Mouse (Mus musculus) c-Kit-negative CD71-positive TER-119-positive erythroid progenitor cells, embryonic 14.5 days (primary cell): ENCODE results near the gene Rbm44.

Experiments
- DNase-seq: peaks from one replicate; pipeline ENCODE4 v3.0.0-alpha.2; 2013; ENCODE audit warnings: low read depth, low spot score

The Rbm44 gene

DNA sequence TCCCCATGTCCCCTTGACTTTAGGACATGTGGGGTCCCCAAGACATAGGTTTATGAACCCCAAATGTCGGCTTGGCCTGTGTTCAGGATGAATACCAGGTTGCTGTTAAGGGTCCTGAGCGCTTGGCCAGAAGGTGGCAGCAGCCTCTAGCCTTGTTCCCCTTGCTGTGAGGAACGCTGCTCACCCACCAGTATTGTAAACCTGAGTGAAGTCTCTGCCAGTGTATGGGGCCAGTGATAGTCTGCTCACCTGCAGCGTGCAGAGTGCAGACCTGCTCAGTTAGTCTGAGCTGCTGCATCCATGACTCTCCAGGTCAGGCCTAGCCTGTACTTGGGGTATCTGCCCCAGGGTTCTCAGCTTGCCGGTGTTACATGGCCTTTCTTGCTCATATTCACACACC, 34.2 kb downstream of the Rbm44 start:
- DNase-seq = no peak

DNA sequence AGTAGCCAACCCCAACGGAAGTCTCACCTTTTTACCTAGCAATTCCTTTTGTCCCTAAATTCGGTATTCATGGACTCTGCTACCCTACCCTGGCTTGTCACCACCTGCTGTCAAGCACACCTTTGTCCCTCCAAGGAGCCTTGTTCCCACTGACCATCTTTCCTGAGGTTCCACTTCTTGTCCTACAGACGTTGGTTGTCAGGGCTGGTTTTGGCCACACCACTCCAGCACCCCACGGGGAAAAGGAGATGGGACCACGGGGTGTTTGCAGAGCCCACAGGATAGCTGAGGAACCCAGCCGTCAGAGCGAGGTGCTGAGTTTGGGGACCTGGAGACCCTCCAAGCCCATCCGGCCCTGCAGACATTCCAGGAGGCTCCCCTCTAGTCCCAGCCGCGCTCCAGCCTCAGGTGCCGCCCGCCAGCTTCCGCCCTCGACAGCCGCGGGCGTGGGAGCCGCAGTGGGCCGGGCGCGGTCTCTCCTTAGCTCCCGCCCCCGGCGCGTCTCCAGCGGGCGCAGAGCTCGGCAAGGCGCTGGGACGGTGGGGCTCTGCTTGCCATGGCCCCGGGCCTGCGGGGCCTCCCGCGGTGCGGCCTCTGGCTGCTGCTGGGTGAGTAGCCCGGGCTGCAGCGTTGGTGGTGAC, 34.8 kb downstream of the Rbm44 start, which contains the start of gene Ramp1:
TSS of gene Ramp1 (plus strand) at position 290 of the 641 bp plus-strand sequence.
- DNase-seq = no peak

DNA sequence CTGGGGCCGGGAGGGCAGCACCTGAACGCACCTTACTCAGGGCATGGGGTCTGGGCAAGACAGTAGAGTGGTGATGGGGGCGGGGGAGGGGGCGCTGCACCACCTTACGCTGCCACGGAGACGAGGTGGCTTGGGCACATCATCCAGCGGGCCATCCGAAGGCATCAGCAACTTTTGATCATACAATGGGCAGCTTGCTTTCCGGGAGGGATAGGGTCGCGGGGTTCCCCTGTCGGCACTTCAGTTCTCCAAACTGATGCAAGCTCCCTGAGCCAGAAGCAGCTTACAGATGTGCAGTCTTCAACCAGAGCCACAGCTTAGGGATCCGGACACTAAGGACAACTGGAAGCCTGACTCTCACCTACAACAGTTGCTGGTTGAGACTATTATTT, 35.3 kb downstream of the Rbm44 start:
- no peak for DNase-seq

DNA sequence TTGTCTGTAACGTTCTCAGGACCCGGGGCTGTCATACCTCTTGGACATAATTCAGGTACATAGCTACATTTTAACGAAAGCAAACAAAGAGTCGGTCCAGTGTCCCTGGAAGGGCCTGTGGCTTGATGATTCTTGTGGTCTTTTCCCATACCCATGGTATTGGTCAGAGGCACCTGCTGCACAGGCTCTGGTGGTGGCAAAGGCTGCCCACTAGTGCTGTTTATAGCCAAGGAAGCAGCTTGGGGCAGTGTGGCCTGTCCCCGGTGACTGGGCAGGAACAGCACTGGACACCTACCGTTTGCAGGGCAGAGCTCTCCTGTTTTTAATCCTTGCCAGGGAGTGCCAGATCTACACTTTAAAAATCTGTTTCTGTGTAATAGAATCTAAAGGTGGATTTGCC, 35.8 kb downstream of the Rbm44 start:
- no peak for DNase-seq

DNA sequence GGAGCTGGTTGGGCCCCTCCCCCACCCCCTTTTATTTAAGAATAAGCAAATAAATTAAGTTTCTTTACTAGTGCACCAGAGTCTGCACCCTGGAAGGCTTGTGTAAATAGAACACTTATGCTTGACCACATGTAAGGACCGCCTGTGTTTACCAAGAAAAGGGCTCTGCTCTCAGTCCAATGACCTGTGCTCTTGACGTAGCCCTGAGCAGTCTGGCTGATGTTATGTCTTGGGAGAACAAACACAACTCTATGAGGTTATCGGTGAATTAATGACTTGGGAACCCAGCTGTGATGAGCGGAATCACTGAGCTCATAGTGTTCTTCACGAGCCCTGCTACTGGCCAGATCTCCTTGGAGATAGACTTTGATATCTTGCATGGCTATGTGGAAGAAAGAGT, 36.4 kb downstream of the Rbm44 start:
- no peak for DNase-seq

DNA sequence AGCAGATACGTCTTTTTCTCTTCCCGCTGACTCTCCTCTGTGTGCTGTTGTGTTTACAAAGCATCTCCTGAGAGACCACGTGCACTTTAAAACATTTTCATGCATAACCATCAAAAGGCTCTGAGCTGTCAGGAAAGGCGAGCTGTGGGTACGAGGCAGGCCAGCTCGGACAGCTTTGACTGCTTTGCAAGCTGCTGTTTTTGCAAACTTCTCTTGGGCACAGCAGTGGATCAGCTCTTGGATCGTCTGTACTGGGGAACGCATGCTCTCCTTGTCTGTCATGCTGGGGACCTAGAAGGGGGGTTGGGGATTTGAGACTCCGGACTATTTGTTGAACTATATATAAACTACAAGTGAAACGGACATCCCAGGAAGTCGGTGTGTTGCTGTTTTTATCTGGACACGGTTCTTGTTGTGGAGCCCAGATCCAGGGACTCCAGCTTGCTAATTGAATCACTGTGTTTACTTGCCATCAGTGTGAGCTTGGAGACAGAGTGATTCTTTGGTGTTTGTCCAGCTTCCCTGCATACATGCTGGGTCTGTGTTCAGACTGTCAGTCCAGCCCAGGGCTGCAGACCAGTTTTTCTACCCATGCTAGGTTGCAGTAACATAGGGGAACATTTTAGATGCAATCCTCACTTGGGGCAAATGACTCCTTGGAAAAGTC, 37.0 kb downstream of the Rbm44 start:
- no peak for DNase-seq

DNA sequence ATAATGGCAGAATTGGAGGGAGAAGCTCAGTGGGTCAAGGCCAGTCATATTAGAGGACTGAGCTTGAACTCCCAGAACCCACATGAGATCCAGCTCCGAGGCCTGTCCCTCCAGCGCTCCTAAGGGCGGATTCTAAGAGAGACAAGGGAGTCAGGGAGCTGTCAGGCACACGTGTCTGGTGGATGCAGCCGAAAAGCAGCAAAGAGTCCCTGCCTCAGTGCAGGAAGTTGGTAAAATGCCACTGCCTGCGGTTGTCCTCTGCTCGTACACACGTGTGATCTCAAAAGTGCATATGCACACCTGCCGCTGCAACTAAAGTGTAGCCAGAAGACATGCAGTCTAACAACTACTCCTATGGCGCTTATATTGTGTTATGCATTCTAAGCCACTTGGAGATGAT, 38.4 kb downstream of the Rbm44 start:
- no peak for DNase-seq

DNA sequence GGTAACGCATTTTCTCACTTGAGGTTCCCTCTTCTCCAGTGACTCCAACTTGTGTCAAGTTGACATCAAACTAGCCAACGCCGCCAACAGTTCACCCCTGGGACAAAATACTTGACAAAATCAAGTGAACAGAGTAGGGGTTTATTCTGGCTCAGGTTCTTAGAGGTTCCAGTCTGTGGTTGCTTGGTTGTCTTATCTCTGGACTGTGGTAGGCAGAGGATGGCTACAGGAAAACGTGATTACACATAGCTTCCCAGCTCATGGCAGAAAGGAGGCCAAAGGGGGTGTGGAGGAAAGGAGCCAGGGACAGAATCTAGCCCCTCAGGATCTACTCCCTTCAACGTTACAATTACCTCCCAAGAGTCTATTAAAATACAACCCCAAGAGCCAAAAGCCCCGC, 41.8 kb downstream of the Rbm44 start:
- no peak for DNase-seq

DNA sequence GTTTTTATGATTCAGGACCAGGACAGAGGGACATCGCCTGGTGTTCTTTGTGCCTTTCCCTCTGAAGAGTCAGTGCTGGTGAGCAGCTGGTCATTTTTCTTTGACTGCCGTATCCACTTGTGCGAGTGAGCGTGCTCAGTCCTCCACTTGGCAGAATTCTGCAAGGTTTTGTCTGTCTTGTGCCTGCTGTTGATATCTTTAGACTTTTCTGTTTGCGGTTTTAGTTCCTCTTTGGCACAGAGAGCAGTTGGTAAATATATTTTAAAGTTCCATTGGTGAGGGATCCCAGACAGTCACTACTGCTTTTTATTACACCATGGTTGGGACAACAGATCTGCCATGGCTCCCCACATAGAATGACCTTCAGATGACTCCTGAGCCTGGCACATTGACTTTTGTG, 42.4 kb downstream of the Rbm44 start:
- DNase-seq = no peak

DNA sequence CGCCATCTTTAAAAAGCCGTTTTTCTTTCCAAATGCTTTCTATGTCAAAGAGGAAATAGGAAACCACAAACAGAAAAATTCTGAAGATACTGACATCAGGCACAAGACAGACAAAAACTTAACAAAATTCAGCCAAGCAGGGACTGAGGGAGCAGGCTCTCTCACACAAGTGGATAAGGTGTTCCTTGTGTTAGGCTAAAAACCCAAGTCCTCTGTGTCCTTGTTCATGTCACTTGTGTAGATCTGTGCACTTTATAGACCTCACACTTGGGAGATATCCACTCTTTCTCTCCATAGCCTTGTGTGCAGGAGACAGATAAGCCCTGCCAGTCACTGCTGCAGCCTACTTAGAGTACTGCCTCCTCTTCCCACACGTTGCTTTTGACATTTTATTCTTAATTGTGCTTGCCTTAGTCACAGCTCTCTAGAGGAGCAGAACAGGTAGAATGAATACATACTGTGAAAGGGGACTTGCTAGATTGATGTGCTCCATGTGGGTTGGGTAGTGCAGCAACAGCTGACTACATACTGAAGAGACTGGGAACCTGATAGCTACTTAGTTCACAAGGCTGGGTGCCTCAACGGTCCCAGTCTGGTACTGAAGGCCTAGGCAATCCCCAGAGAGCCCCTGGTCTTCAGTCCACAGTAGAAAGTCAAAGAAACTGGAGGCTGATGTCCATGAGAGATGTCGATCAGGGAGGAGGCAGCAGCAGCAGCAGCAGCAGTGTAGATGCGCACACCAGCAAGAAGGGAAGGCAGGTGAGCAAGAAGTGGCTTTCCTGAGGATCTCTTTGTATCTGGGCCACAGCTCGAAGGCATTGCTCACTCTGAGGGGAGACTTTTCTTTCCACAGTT, 43.1 kb downstream of the Rbm44 start:
- DNase-seq = no peak

DNA sequence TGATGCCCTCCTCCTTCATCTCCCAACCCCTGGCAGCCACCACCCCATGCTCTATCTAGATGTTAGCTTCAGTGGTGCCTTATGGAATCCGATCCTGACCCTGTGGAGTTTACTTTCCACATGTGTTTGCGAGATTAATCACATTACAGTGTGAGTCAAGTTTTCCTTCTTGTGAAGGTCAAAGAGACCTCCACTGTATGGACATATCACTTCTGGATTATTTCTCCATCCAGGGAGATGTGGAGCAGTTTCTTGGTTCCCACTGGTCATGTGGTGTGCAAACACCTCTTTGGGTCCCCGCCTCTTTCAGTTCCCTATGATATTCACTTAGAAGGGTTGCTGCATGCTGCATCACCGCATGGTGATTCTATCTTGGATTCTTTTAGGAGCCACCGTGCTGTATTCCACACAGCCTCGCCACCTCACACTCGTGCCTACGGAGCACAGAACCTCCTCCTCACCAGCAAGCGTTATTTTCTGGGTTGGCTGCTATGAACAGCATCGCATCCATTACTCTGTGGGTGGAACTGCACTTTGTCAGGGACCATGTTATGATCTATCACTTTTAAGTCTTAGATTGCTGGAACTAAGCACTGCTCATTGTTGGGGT, 44.1 kb downstream of the Rbm44 start:
- no peak for DNase-seq

DNA sequence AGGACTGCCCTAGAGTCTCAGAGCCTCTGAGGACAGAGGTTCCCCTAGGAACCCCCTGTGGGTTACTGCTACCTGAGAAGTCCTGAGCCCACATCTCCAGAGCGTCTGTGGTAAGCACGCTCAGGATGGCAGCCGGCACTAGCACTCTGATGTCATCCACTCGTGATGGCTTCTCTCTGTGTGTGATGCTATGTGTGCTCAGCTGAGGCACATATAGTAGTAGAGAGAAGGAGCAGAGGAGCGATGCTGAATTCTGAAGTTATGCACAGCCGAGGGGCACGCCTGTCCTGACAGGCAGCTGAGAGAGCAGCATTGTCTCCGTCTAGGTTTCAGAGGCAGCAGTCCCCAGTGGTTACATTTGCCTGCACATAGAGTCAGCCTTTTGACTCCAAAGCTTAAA, 47.3 kb downstream of the Rbm44 start:
- no peak for DNase-seq

DNA sequence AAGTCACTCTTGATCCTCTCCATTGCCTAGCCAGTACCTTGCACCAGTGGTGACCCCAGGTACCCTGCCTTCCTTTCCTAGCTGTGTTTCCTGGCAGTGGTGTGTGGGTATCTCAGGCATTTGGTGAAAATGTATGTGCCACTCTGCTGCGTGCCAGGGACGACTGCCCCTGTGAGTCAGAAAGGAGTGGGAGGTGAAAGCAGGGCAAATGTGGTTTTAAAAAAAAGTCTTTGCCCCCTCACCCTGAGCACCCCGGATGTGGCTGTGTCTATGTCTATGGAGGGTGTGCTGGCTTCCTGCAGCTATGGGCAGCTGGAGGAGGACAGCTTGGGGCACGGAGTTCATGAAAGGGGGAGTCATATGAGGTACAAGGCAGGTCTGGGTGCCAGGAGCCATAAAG, 48.4 kb downstream of the Rbm44 start:
- DNase-seq = no peak

DNA sequence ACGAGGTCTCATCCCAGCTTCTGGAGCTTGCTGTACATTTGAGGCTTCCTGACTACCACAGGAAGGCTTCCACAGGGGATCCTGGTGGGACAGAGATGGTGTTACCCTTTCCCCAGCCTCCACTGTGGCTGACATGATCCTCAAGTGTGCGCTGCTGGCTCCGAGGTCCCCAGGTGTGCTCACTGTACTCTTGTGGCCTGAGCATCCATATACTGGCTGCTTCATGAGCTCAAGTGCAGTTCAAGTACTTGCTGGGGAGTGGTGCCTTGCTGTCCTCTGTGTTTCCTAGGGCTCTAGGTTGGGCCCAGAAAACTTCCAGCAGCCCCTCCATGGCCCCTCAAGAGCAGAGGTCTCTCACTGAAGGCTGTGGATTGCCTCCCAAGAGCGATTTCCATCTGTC, 48.8 kb downstream of the Rbm44 start:
- DNase-seq = no peak

DNA sequence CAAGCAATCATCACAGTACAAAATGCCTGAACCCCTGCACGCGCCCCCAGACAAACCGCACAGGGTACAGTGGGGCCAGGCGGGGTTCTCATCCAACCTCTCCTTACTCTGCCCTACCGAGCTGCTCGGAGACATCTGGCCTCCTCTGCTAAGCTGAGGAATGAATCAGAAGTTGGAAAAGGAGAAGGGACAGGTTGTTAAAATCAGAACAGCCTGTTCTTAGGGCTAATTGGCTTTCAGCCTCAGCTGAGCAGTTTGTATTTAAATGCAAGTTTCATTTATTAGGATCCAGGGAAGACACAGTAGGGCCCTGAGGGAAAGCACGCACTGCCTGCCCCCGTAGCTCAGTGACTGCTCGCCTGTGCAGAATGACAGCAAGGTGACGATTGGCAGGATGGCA, 54.9 kb downstream of the Rbm44 start:
- no peak for DNase-seq

DNA sequence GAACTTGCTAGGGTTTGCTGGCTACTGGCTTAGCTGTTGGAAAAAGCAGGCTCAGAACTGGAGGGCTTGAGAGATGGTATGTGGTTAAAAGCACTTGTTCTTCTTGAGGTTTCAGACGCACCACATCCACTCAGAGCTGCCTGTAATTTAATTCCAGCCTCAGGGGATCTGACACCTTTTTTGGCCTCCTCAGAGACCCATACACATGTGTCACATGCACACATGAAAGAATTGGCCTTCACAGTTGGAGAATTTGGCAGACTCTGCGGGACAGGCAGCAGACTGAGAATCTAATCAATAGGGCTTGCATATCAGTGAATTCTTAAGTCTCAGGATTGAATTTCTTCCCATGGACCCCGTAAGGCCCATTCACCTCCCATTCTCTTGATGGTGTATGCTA, 56.2 kb downstream of the Rbm44 start:
- DNase-seq = no peak

DNA sequence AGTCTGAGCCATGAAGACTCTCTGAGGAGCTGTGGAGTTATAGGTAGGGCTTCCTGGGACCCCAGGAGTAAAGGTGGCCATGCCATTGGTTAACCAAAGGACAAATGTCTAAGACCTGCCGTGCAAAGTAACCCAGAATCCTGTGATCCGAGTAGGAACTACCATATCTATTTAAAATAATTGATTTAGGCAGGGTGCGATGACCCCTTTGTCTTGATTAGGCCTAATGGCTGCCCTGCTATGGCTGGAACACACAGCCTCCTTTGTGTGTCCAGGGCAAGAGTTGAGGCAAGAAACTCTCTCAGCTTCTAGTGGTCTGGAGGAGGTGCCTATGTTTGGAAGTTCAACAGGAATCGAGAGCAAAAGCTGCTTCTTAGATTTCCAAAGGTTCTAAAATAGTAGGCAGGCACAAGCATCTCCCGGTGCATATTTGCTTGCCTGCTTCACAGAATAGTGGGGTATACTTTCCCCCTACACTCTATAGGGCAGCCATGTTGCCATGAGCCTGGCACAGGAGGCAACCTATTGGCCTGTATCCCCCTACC, 59.4 kb downstream of the Rbm44 start:
- no peak for DNase-seq

DNA sequence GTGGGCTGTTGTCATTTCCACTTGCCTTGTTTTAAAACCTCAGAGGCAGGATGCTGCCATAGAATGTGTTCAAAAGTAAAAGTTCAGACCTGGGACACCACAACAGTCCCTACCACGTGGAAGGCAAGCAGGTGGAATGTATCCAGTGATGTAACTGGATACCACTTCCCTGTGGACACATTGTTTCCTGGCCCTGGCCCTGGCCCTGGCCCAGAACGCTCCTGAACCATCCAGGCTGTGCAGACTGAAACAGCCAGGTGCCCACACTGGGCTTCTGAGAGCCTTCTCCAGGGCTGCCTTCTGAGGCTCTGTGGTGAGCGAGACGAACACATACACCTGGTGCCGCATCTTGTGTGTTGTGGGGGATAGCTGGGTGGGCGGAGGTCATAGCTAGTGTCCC, 60.8 kb downstream of the Rbm44 start:
- DNase-seq = no peak

DNA sequence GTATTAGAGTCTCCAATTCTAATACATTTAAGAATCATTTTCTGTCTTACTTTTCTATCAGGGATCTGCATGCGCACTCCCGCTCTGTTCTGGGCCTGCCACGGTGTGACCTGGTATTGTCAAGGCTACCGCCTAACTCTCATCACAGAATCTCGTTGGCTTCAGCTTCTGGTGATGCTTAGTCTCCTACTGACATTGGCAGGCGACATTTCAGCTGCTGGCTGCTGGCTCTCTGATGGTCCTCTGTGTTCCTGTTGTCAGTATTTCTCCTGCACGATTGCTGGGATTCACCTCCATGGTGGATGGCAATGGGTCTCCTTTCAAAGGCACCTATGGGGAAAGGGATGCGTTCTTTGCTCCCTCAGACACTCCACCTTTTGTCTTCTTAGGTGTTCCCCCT, 61.4 kb downstream of the Rbm44 start:
- no peak for DNase-seq

DNA sequence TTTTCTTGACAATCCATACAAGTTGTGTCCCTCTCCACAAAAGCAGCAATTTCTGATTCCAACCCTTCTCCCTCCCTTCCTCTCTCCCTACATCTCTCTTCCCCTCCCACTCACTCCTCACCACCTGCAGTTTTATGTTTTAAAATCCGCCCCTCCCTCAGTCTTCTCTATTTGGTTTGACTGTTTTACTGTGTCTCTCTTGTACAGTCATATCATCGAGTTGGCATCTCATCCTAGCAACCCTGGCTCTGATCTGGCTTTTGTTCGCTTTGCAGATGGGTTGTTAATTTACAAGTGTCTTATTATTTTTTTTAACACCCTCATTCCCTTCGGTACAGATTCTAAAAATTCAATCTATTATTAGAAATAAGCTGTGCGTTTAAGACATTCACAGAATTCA, 62.0 kb downstream of the Rbm44 start:
- DNase-seq = no peak

DNA sequence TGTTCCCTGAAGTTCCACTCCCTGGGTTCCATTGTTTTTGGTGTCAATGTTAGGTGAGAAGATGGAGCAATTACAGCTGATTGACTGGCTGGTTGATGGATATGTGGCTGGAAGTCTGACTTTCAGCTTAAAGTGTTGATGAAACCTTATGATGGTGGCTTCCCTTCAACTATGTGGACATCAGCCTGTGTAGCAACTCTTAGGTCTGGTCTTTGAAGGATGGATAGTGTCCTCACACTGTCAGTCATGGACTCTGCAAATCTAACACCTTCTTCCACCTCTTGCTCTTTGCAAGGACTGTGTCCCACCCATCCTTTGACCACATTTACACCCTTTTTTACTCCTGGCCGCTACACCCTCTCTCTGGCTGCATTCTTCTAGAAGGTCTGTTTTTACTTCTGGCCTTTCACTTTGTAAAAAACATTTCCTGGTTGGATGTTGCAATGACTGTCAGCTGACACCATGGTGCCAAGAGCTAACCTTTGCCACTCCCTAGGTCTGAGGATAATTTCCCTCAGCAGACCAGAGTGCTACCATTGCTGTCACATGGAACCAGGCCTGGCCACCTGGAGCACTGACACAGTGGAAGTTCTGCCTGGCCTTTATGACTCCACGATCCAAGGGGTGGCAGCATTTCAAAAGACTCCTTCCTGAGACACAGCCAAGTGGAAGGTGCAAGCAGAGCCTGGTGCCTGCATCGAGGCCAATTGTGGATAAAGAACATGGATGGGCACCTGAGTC, 62.6 kb downstream of the Rbm44 start:
- no peak for DNase-seq
